Mouse (Mus musculus) midbrain, embryonic 13.5 days (tissue): ENCODE measurements around the gene Cxcl9. TPM values are rescaled to one million over a fixed set of nuclear protein-coding genes. Genes with fewer than 3 reads are reported as not detected.

Source experiments
- polyA plus RNA-seq: library from polyadenylated mRNA; unstranded; fragments of >200 nt; fragmentation: Nextera tagmentation; extraction: Ambion mirVana; gene quantifications from 2 replicates; pipeline ENCODE4 v1.2.1, GENCODE M21; 2015

The Cxcl9 gene
- polyA plus RNA-seq, 1 experiment from 2014 or later: not detected

Other genes with a start within 250 kb of the Cxcl9 start
- gene G3bp2, start 244.4 kb downstream of the Cxcl9 start, polyA plus RNA-seq: 371 and 409 TPM in 2 replicates
- gene Uso1, start 190.1 kb downstream of the Cxcl9 start, polyA plus RNA-seq: 50.2 and 50.3 TPM in 2 replicates
- not detected in 2 replicates for gene U90926, start 112.7 kb downstream of the Cxcl9 start, polyA plus RNA-seq
- gene Ppef2, start 71.8 kb downstream of the Cxcl9 start, polyA plus RNA-seq: 0.38 and 0.48 TPM in 2 replicates
- gene Naaa, start 49.9 kb downstream of the Cxcl9 start, polyA plus RNA-seq: 9.1 and 10.4 TPM in 2 replicates
- gene Sdad1, start 17.6 kb downstream of the Cxcl9 start, polyA plus RNA-seq: 32.6 and 34.2 TPM in 2 replicates
- 2.9 and 5.6 TPM in 2 replicates for gene Art3, start 3.7 kb upstream of the Cxcl9 start, polyA plus RNA-seq
- gene Cxcl10, start 20.8 kb upstream of the Cxcl9 start, polyA plus RNA-seq: 0.28 and 0.31 TPM in 2 replicates
- 53.7 and 58.5 TPM in 2 replicates for gene Nup54, start 107.1 kb upstream of the Cxcl9 start, polyA plus RNA-seq
- 21.0 and 21.8 TPM in 2 replicates for gene Scarb2, start 178.8 kb upstream of the Cxcl9 start, polyA plus RNA-seq
- not detected in 2 replicates for gene Fam47e, start 227.0 kb upstream of the Cxcl9 start, polyA plus RNA-seq